Mouse (Mus musculus) ovary, postnatal 36 days (tissue): ENCODE data around the gene Pkd1l2.

ENCODE experiments used
- DNase-seq: peaks from one replicate; pipeline ENCODE4 v3.0.0; 2022; ENCODE audit warnings: low spot score, mixed read lengths

Pkd1l2 gene

DNA sequence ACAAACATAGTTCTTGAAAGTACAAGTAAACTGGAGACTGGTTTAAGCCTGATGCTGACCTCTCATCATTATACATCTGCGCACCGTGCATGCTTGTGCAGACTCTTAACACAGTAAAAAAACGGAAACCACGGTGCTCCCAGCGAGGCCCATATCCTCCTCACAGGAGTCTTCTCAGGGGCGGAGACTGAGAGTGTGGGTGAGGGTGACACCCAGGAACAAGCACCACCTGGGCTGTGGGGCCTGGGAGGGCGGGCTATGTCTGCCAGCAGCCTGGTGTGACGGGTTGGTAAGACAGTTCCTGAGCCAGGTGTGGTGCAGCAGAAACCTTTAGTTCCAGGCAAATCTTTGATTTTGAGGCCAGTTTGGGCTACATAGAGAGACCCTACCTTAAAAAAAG is 129.8 kb downstream of the Pkd1l2 start:
- no peak for DNase-seq

GRCm38 (mm10) chr8:116951778-116952177 is 130.5 kb downstream of the Pkd1l2 start:
- DNase-seq = no peak

GRCm38 (mm10) chr8:116951369-116951768 is 130.9 kb downstream of the Pkd1l2 start:
- no peak for DNase-seq

DNA sequence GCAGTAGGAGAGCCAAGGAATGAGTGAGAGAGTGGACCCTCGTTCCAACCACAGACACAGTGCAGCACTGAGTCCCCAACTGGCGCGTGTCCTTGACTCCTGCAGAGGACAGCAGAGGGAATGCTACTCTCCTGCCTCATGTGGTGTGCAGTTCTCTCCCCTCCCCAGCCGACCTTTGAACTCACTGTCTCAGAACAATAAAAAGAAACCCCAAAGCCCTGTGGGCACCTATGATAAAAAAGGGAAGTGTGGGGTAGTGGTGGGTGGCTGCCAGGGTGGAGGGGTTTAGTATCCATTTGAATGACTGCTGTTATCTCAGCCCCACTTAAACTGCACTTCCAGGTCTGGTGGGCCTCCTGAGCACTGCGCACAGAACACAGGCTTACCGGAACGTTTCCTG is 134.7 kb downstream of the Pkd1l2 start:
- DNase-seq = no peak

GRCm38 (mm10) chr8:116946851-116947250 is 135.4 kb downstream of the Pkd1l2 start:
- DNase-seq = no peak

DNA sequence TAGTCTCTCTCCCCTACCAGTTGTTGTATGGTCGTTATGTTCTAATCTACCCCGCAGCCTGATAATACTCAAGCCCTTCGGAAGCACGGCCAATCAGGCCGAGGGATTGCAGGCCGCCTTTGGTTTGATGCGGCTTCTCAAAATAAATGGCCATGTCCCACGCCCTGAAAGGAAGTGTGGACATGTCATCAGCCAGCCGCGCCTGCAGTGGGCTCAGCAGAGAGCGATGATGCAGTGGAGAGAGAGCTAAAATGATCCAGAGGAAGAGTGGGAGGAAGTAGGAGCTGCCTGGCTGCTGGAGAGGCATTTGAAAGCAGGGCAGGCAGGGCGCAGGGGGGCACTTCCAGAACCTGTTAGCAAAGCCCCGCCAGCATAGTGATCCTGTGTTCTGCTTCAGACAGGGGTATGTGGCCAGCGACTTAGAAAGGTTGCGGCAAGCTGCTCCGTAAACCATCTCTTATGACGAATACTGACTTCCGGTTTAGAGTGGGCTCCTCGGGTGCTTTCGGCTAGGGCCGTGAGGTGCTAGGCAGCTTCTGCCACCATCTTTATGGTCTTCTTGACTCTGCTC is 135.9 kb downstream of the Pkd1l2 start:
- DNase-seq = no peak
